Mouse (Mus musculus): ENCODE data around the gene C2cd4b.

The C2cd4b gene

DNA sequence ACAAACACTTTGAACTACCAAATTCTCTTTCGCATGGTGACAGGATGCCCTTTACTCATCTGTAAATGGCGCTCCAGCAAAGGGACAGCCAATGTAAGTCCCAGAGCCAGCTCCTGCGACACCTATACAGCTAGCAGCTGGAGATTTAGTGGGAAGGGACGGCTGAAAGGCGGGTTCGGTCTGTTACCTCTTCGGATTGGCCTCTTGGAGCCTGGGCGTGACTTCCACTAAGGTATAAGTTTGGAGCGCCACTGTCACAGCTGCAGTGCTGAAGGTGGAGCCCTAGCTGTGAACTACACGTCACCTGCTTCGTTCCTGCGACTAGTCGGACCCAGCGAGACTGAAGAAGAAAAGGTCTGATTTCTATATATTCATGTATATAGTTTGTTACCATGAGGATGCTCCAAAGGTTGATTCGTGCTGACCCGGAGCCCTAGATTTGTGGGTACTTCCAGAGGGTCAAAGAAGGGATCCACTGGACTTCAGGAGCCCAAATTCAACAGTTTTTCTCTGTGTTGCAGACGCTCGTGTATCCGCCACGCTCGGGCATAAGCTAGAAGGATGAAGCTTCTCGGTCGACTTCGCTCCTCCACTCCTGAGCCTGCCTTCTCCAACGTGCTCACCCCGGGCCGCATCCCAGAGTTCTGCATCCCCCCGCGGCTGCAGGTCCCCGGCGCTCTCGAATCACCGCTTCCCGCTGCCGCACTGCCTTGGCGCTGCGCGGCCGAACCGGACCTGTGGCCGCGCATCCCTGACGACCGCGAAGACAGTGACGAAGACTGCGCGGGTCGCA lies at the start of gene C2cd4b:
Gene C2cd4b, plus strand, starts transcription at position 275 of the 793 bp plus-strand sequence.
- DNase-seq (ENCODE audit: low spot score in 2 of 2), result peak; percentile 33 to 42

GRCm38 (mm10) chr9:67711051-67711877 lies 48.0 kb upstream of the C2cd4b start:
- peak; percentile 39 to 78 for DNase-seq (ENCODE audit: low spot score in 2 of 2)

DNA sequence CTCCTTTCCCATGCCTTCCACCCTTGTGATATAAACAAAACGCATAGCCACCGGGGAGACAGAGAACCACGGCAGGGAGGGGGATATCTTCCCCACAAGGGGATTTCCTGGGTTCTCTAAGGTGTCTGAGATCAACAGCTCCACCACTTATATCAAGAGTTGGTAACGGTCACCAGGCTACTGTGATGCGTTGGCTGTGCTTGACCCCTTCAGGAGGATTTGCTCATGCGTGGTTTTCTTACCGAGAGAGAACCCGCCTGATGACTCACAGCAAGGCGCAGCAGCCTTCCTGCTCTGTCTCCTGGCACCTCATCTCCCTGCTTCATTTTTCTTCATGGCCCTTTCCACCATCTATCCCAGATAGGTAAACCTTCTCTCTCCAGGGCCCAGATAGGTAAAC lies 47.1 kb upstream of the C2cd4b start:
- DNase-seq (ENCODE audit: low spot score in 2 of 2), result no peak

GRCm38 (mm10) chr9:67717081-67717480 lies 42.2 kb upstream of the C2cd4b start:
- DNase-seq (ENCODE audit: low spot score in 2 of 2), result no peak

- no peak for DNase-seq (ENCODE audit: low spot score in 2 of 2)
These were observed 40.6 kb upstream of the C2cd4b start for GRCm38 (mm10) chr9:67718596-67718995.

- DNase-seq (ENCODE audit: low spot score in 2 of 2), result no peak
These were observed 39.1 kb upstream of the C2cd4b start for GRCm38 (mm10) chr9:67720150-67720549.

DNA sequence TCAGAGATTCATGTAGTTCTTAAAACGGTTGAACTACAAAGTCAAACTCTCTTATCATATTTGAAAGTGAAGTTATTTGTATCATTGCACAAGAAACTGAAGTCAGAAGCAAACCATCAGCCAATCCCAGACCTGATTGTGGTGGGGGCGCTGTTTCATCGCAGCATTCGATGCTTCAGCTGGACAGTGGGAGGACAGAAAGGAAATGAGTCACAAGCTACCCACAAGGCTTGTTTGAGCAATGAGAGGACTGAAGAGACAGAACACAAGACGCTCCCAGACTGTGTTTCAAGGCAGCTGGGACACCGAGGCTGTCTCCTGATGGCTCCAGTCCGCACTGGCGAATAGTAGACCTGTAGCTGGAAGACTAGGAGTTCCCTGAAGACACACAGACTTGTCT lies 36.9 kb upstream of the C2cd4b start:
- no peak for DNase-seq (ENCODE audit: low spot score in 2 of 2)

GRCm38 (mm10) chr9:67725196-67725595 lies 34.0 kb upstream of the C2cd4b start:
- no peak for DNase-seq (ENCODE audit: low spot score in 2 of 2)

DNA sequence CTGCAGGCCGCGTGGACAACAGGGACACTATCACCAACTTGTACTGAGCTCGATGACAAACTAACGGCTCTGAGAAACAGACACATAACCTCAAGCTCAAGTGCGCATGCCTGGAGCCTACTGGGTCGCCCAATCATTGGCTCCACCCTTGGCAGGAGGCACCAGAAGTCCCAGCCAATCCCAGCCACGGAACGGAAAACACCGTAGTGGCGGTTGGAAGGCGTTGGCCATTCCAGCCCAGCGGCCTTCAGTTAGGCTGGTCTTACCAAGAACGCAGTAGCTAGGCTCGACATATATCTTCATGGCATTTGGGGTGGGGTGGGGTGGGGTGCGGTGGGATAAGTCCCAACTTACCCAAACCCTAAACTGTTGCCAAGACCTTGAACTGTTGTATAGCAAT lies 25.5 kb upstream of the C2cd4b start:
- no peak for DNase-seq (ENCODE audit: low spot score in 2 of 2)

GRCm38 (mm10) chr9:67735426-67735825 lies 23.8 kb upstream of the C2cd4b start:
- DNase-seq (ENCODE audit: low spot score in 2 of 2), result no peak

- no peak for DNase-seq (ENCODE audit: low spot score in 2 of 2)
These were observed 18.0 kb upstream of the C2cd4b start for GRCm38 (mm10) chr9:67741256-67741655.

DNA sequence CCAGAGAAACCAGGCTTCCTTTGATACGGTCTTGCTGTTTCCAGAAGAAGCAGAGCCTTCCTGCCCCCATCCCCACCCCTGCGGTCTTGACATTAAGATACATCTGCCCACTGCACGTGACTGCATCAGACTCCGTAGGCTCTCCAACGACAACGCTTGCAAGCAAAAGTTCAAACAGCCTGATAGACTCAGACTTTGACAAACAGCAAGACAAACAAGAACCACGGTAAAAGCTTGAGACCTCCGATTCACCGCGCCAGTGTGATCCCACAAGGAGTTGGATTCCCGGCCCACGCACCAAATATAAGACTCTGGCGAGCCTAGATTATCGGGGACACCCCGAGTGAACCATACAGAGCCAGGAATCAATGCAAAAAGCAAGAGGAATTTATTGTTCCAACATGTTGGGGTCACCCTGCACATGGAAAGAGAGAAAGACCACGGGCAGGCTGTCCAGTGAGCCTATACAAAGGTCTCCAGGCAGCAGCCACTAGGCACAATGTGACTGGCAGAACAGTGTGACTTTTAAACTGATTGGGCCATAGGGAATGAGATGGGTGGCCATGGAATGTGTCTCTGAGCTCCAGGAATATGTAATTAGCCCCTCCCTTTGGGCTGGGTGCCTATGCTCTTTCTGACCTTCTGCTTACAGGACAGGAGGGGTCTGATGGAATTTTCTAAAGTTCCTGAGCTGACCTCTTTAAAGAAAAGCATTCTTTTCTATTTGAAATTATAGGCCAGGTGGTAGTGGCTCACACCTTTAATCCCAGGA lies 5.6 kb upstream of the C2cd4b start:
- DNase-seq (ENCODE audit: low spot score in 2 of 2), result no peak

GRCm38 (mm10) chr9:67754713-67755112 lies 4.5 kb upstream of the C2cd4b start:
- DNase-seq (ENCODE audit: low spot score in 2 of 2), result no peak

DNA sequence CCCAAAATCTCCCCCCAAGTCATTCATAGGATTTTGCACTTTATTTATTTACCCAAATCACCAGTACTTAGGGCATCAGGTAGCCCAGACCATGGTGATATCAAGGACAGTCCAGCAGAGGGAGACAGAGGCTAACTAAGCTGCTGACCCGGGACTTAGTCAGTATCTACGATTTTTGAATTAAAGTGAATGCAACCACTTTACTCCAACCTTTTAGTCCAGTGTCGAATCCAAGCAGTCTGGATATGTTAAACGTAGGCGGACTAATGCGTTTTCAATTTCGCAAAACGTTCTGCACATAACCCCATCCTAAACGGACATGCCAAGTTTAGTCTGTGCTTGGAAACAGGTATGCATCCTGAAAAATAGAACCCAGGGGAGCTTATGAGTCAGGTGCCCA lies 551 bp upstream of the C2cd4b start:
- DNase-seq (ENCODE audit: low spot score in 2 of 2), result peak in 1 of 2 experiments; percentile 42

- peak; percentile 53 to 61 for DNase-seq (ENCODE audit: low spot score in 2 of 2)
These were observed 923 bp downstream of the C2cd4b start for GRCm38 (mm10) chr9:67759956-67760764.

DNA sequence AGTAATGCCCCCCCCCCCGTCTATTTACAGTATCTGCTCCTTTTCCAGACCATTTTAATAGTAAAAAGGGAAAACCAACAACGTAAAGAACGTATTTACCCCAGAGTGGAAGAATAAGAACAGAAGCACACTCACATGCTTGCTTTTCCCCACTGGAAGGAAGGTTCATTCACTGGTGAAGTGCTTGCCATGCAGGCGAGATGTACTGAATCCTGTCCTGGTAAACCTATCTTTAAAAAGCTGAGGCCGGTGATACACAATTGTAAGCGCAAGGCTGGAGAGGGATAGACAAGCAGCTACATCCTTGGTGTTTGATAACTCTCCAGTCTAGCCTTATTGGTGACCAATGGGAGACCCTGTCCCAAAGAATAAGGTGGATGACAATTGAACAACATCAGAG lies 1.8 kb downstream of the C2cd4b start:
- no peak for DNase-seq (ENCODE audit: low spot score in 2 of 2)

DNA sequence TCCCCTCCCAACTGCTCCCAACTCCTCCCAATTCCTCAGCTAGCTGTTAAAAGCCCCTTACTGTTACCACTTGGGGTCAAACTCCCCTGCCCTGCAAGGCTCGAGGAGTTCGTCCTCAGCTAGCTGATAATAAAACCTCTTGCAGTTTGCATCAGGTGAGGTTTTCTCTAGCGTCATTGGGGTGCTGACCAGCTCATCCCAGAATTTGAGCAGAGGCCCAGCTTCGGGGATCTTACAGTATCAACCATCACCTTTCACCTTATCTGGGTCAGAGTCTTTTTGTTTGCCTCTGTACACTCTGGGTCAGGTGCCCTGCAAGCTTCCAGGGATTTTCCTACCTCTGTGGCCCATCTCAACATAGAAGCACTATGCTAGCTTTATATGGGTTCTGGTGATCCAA lies 4.1 kb downstream of the C2cd4b start:
- DNase-seq (ENCODE audit: low spot score in 2 of 2), result no peak

DNA sequence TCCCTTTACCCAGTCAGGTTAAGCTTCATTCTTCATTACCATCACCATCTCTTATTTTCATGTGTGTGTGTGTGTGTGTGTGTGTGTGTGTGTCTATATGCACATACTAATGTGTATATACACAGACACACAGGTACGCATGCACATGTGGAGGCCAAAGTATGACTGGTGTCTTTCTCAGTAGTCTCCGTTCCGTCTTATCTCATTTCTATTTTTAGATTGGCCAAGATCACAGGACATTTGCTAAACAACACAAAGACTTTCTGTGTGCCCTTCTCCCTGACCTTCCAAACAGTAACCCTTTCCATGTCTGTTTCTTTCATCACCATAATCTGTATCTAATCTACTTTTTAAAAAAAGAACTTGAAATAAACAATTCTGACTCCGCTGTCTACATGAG lies 7.2 kb downstream of the C2cd4b start:
- no peak for DNase-seq (ENCODE audit: low spot score in 2 of 2)

- no peak for DNase-seq (ENCODE audit: low spot score in 2 of 2)
These were observed 7.7 kb downstream of the C2cd4b start for GRCm38 (mm10) chr9:67766948-67767347.

GRCm38 (mm10) chr9:67768843-67769242 lies 9.6 kb downstream of the C2cd4b start:
- DNase-seq (ENCODE audit: low spot score in 2 of 2), result no peak

DNA sequence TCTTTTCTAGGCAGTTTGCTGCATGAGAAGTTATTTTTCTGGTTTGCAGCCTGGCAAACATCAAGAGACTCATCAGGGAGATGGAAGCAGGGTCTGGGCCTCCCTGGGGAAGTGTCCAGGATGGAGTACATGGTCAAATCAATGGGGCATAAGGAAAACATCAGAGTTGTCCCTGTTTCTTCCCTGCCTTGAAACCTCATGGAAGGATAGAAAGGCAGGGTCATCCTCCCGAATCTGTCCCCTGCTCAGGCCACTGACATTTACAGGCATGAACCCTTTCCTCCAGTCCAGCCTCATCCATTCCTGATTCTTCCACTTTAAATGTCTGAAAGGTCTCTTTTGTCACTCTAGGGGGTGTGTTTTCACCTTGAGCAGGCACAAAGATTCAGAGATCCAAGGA lies 10.2 kb downstream of the C2cd4b start:
- no peak for DNase-seq (ENCODE audit: low spot score in 2 of 2)
